Mouse (Mus musculus): ENCODE data around the gene Gm7173. TPM values are rescaled to one million over a fixed set of nuclear protein-coding genes. Genes with fewer than 3 reads are reported as not detected.

Gm7173 gene
- polyA plus RNA-seq (2012; rRNA removed) = 0.03 and 0.05 TPM in 2 replicates

- DNase-seq (ENCODE audit: low read depth) = no peak
Observed at GRCm38 (mm10) chrX:79516977-79517645, at the start of gene Gm7173. Gm7173 (minus strand) TSS chrX:79517285.

- no peak for DNase-seq (ENCODE audit: low read depth)
Observed at GRCm38 (mm10) chrX:79517646-79518016, 546 bp upstream of the Gm7173 start.

DNA sequence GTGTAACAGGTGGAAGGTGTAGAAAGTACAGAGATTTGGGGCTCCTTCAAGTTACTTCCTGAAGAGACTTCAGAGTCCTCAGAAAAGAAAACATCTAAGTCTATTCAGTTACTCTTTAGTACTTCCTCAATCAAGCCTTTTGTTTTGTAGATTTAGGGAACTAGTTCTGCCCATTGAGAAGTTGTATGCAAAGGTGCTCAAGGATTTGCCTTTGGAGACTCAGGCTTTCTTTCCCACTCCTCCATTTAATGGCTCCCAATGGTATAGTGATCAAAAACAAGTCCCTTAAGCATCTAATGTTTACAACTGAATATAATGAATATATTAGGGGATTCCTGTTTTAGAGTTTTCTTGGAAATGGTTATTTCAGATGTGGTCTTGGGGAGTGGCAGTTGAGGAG is 200.3 kb downstream of the Gm7173 start:
- no peak for DNase-seq (ENCODE audit: low read depth)

Other genes starting within 250 kb of the Gm7173 start
- gene Mageb16, start 154.2 kb upstream of the Gm7173 start, polyA plus RNA-seq (2012; rRNA removed) = not detected in 2 replicates

Measured in gonadal fat pad, adult 2 months (tissue).